Mouse (Mus musculus) limb, embryonic 11.5 days (tissue): ENCODE results near the gene Prpf4. TPM values are rescaled to one million over a fixed set of nuclear protein-coding genes. Genes with fewer than 3 reads are reported as not detected.

Source experiments
- ATAC-seq: fragments of 200-750 bp; cut with Nextera tagmentation; 2 replicates; pipeline ENCODE4 v1.8.0; 2017; ENCODE audit warnings: low read depth; ENCODE audit not compliant: insufficient number of reproducible peaks, low FRiP score, low TSS enrichment
- DNase-seq: peaks from one replicate; pipeline ENCODE4 v3.0.0-alpha.2; 2015; ENCODE audit warnings: low spot score
- H3K27ac ChIP-seq: fragments of 300-500 bp; sonication (generic); replicated peaks from 2 replicates; pipeline ENCODE4 v1.5.1; 2014; ENCODE audit warnings: low read depth, mild to moderate bottlenecking, low read length
- H3K27me3 ChIP-seq: fragments of 300-500 bp; sonication (generic); 2 replicates; pipeline ENCODE4 v1.6.1; 2014; ENCODE audit warnings: mild to moderate bottlenecking, low read length, mixed read lengths; ENCODE audit not compliant: control insufficient read depth, insufficient read depth
- H3K36me3 ChIP-seq: fragments of 300-500 bp; sonication (generic); 2 replicates; pipeline ENCODE4 v1.6.1; 2014; ENCODE audit warnings: mild to moderate bottlenecking, low read length, moderate library complexity, mixed read lengths; ENCODE audit not compliant: control insufficient read depth, insufficient read depth
- H3K4me1 ChIP-seq: fragments of 300-500 bp; sonication (generic); 2 replicates; pipeline ENCODE4 v1.6.1; 2014; ENCODE audit warnings: low read length, mixed read lengths; ENCODE audit not compliant: control insufficient read depth, insufficient read depth
- H3K4me2 ChIP-seq: fragments of 300-500 bp; sonication (generic); 2 replicates; pipeline ENCODE4 v1.6.1; 2014; ENCODE audit warnings: low read depth, mild to moderate bottlenecking, moderate library complexity; ENCODE audit not compliant: severe bottlenecking
- H3K4me3 ChIP-seq: fragments of 300-500 bp; sonication (generic); 2 replicates; pipeline ENCODE4 v1.5.1; 2014; ENCODE audit warnings: low read depth, low read length
- H3K9ac ChIP-seq: fragments of 300-500 bp; sonication (generic); 2 replicates; pipeline ENCODE4 v1.6.1; 2014; ENCODE audit warnings: mild to moderate bottlenecking, low read length
- H3K9me3 ChIP-seq: fragments of 300-500 bp; sonication (generic); 2 replicates; pipeline ENCODE4 v1.6.1; 2016; ENCODE audit warnings: low read length; ENCODE audit not compliant: control insufficient read depth
- WGBS: fragments of 180-500 bp; shearing (Covaris S2); extraction: QIAGEN DNeasy Blood & Tissue Kit; methylation state at CpG from one replicate; pipeline ENCODE4 v1.1.7; 2014; 5-methylcytosine and 5-hydroxymethylcytosine counted together
- polyA plus RNA-seq: library from polyadenylated mRNA; unstranded; fragments of >200 nt; fragmentation: Nextera tagmentation; extraction: Ambion mirVana; gene quantifications from 2 replicates; pipeline ENCODE4 v1.2.1, GENCODE M21; 2014

The Prpf4 gene
- polyA plus RNA-seq, 1 experiment from 2014 or later, result 37.3 TPM

GRCm38 (mm10) chr4:62379724-62380381, 28.7 kb upstream of the Prpf4 start:
- Histone ChIP-seq H3K36me3 (no peaks in the 10 kb centered on the region), H3K27ac (no peak overlapping the region), H3K9me3 (no peaks in the 10 kb centered on the region), H3K4me1 (no peaks in the 10 kb centered on the region), H3K9ac (no peak overlapping the region), H3K4me2 (no peak overlapping the region), H3K27me3 (no peaks in the 10 kb centered on the region), H3K4me3 (no peak overlapping the region)
- ATAC-seq (no peak), DNase-seq (no peak)
- WGBS, result 86% methylated on average over 9 of the region's 9 CpGs

GRCm38 (mm10) chr4:62383207-62383606, 25.4 kb upstream of the Prpf4 start:
- 93% methylated on average over 6 of the region's 6 CpGs for WGBS
- no peak for DNase-seq
- no peak for ATAC-seq

GRCm38 (mm10) chr4:62383752-62384151, 24.8 kb upstream of the Prpf4 start:
- no peaks in the 10 kb centered on the region for H3K4me1 ChIP-seq
- no peak overlapping the region for H3K4me3 ChIP-seq
- no peaks in the 10 kb centered on the region for H3K36me3 ChIP-seq
- no peak overlapping the region for H3K9ac ChIP-seq
- H3K27me3 ChIP-seq, result no peaks in the 10 kb centered on the region
- ATAC-seq (no peak), DNase-seq (no peak)
- no peaks in the 10 kb centered on the region for H3K9me3 ChIP-seq
- WGBS, result 81% methylated on average over 7 of the region's 7 CpGs
- H3K4me2 ChIP-seq, result no peak overlapping the region
- no peak overlapping the region for H3K27ac ChIP-seq

More at GRCm38 (mm10) chr4:62383207-62383606, 25.4 kb upstream of the Prpf4 start:
- H3K4me2 ChIP-seq, result no peak overlapping the region
- H3K4me3 ChIP-seq, result no peak overlapping the region
- no peak overlapping the region for H3K9ac ChIP-seq
- no peaks in the 10 kb centered on the region for H3K36me3 ChIP-seq
- no peaks in the 10 kb centered on the region for H3K4me1 ChIP-seq
- H3K9me3 ChIP-seq, result no peaks in the 10 kb centered on the region
- no peaks in the 10 kb centered on the region for H3K27me3 ChIP-seq
- no peak overlapping the region for H3K27ac ChIP-seq

DNA sequence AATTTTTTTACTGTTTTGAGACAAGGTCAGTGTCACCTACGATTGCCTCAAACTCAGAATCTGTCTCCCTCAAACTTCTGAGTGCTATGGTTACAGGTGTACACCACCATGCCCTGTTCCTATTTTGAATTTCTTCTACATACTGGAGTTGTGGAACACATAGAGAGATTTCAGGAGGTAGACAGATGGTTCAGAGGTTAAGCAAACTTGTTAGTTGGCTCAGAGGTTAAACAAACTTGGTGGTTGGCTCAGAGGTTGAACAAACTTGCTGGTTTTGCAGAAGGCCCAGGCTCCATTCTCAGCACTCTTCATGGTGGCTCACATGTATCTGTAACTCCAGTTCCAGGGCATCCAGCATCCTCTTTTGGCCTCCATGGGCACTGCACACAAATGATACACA, 24.4 kb upstream of the Prpf4 start:
- DNase-seq (no peak), ATAC-seq (no peak)
- Histone ChIP-seq H3K4me1 (no peaks in the 10 kb centered on the region), H3K27ac (no peak overlapping the region), H3K9ac (no peak overlapping the region), H3K9me3 (no peaks in the 10 kb centered on the region), H3K4me3 (no peak overlapping the region), H3K36me3 (no peaks in the 10 kb centered on the region), H3K4me2 (no peak overlapping the region), H3K27me3 (no peaks in the 10 kb centered on the region)
- WGBS, result 88% methylated on average over 1 of the region's 1 CpGs

GRCm38 (mm10) chr4:62385439-62385838, 23.2 kb upstream of the Prpf4 start:
- Histone ChIP-seq H3K4me3 (no peak overlapping the region), H3K27me3 (no peaks in the 10 kb centered on the region), H3K36me3 (peaks cover under 1% of the 10 kb centered on the region; the same call in 1 of the 2 replicates), H3K27ac (no peak overlapping the region), H3K9me3 (no peaks in the 10 kb centered on the region), H3K4me1 (no peaks in the 10 kb centered on the region), H3K9ac (no peak overlapping the region), H3K4me2 (no peak overlapping the region)
- DNase-seq (no peak), ATAC-seq (no peak)
- 91% methylated on average over 7 of the region's 7 CpGs for WGBS

- Histone ChIP-seq H3K27ac (no peak overlapping the region), H3K4me3 (no peak overlapping the region), H3K36me3 (peaks cover 8% of the 10 kb centered on the region; the same call in 1 of the 2 replicates), H3K9ac (no peak overlapping the region), H3K9me3 (no peaks in the 10 kb centered on the region), H3K4me1 (no peaks in the 10 kb centered on the region), H3K4me2 (no peak overlapping the region), H3K27me3 (no peaks in the 10 kb centered on the region)
- WGBS, result 86% methylated on average over 5 of the region's 5 CpGs
- DNase-seq, result no peak
- ATAC-seq, result no peak
Measured at GRCm38 (mm10) chr4:62389592-62390512, 18.7 kb upstream of the Prpf4 start.

- Histone ChIP-seq H3K27ac (no peak overlapping the region), H3K36me3 (peaks cover 13% of the 10 kb centered on the region)
Measured at GRCm38 (mm10) chr4:62391892-62392291, 16.7 kb upstream of the Prpf4 start.

DNA sequence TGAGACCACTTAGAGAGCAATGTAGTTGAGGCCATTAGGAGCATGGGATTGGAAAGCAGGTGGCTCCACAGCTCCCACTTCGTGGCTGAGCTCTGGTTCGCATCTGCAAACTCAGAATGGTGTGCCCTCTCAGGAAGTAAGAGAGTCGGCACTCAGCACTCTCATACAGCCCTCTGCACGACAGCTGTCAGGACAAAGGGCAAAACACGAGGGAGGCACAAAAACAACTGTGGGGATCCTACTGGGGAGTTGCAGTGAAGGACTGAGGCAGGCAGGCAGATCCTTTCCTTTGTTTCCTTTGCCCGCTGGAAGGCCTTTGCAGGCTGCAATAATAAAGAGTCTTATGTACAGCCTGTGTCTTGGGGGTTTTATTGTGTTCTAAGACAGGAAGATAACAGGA, 15.1 kb upstream of the Prpf4 start:
- ATAC-seq (no peak), DNase-seq (no peak)
- Histone ChIP-seq H3K9me3 (no peaks in the 10 kb centered on the region), H3K4me3 (no peak overlapping the region), H3K27ac (no peak overlapping the region), H3K27me3 (no peaks in the 10 kb centered on the region), H3K36me3 (peaks cover 20% of the 10 kb centered on the region), H3K9ac (no peak overlapping the region), H3K4me1 (no peaks in the 10 kb centered on the region), H3K4me2 (no peak overlapping the region)
- WGBS, result 71% methylated on average over 6 of the region's 6 CpGs

More at GRCm38 (mm10) chr4:62391892-62392291, 16.7 kb upstream of the Prpf4 start:
- Histone ChIP-seq H3K4me2 (no peak overlapping the region), H3K27me3 (no peaks in the 10 kb centered on the region), H3K9me3 (no peaks in the 10 kb centered on the region), H3K9ac (no peak overlapping the region), H3K4me3 (no peak overlapping the region), H3K4me1 (no peaks in the 10 kb centered on the region)
- 86% methylated on average over 7 of the region's 7 CpGs for WGBS
- no peak for ATAC-seq
- no peak for DNase-seq
